Mouse (Mus musculus) megakaryocyte, embryonic 14.5 days (primary cell): ENCODE measurements at regions not wholly inside any gene's neighbourhood (a gene's known extent, or its start where the extent isn't known, plus 50 kb on each side); places are given as distances from the start of the nearest gene placed in this dataset.

ENCODE experiments used
- FLI1 ChIP-seq: IDR thresholded peaks from 2 replicates; pipeline ENCODE4 v1.6.1; 2012; ENCODE audit warnings: low read length, inconsistent platforms, mixed read lengths
- GATA1 ChIP-seq: IDR thresholded peaks from 3 replicates; pipeline ENCODE4 v1.6.1; 2012; ENCODE audit warnings: mixed read lengths, low read length, inconsistent platforms, borderline replicate concordance

- TF ChIP-seq GATA1 (no peak), FLI1 (no peak)
Measured at GRCm38 (mm10) chr1:92269464-92269863, 74.0 kb upstream of the Hdac4 start.
